Mouse (Mus musculus) adrenal gland (tissue): ENCODE data around the gene Foxred1.

Source experiments
- intact Hi-C: fragments of 180-260 bp; cut with DNase I; formaldehyde crosslinking; loops from one replicate; pipeline ENCODE4 v1.15.1; 2025

Gene Foxred1

GRCm38 (mm10) chr9:35194048-35194447, 16.8 kb downstream of the Foxred1 start:
- intact Hi-C loops, result no loop called here

- intact Hi-C loops, result no loop called here
Measured at GRCm38 (mm10) chr9:35192983-35193542, 17.8 kb downstream of the Foxred1 start.

DNA sequence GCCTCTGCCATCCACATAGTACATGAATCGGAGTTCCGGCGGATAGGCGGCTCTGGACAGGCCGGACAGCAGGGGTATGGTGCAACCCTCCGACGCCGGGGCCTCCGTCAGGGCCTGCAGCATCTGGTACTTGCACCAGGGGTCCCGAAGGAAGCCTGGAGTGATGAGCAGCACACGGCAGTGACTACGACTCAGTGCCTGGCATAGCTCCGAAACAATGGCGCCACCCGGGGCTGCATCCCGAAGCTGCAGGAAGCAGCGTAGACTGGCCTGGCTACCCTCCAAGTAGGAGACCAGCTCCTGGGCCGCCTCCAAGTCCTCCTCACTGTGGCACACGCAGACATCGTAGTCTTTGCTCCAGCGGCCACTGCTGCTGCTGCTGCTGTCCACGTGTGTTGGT, 22.2 kb downstream of the Foxred1 start:
- intact Hi-C loops, result no loop called here

GRCm38 (mm10) chr9:35187351-35187903, 23.4 kb downstream of the Foxred1 start:
- intact Hi-C loops, result no loop called here

GRCm38 (mm10) chr9:35186430-35186829, 24.4 kb downstream of the Foxred1 start:
- intact Hi-C loops, result no loop called here

DNA sequence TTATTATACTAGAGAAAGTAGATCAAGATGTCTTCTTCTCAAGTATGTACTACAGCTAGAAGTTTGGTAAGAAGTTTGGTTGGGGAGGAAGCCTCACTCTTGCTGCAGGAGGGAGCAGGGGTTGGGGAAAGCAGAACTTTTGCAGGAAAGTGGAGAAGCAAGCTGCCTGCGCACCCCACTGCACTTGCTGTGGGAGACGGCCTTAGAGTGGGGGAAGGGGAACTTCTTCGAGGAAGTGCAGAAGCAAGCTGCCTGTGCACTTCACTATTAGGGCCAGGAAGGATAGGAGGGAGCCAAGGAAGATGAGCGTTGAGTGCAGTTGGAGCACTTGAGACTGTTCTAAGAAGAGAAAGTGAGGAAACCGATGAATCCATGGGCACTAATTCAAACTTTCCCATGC, 27.5 kb downstream of the Foxred1 start:
- intact Hi-C loops, result no loop called here

GRCm38 (mm10) chr9:35182832-35183231, 28.0 kb downstream of the Foxred1 start:
- intact Hi-C loops, result no loop called here

DNA sequence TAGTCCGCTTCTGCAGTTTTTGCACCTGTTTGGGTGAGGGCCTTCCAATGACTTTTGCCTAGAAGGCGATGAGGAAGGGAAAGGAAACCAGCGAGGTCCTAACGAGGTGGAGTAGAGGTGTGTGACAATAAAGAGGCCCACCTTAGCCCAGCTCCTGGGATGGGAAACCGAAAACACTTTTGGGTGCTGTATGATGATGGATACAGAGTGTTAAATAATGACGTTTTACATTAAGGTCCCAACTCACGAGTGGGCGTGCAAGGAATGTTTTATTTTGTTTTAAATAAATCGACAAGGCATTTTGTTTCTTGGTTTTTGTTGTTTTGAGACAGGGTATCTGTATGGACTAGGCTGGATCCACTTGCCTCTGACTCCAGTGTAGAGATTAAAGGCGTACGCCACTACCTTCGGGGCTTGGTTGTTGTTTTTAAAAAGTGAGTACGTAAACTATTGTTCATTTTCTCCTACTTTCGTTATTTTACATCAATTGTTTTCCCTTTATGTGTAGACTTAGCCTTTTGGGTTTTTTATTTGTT, 34.7 kb downstream of the Foxred1 start:
- intact Hi-C loops, result no loop called here

DNA sequence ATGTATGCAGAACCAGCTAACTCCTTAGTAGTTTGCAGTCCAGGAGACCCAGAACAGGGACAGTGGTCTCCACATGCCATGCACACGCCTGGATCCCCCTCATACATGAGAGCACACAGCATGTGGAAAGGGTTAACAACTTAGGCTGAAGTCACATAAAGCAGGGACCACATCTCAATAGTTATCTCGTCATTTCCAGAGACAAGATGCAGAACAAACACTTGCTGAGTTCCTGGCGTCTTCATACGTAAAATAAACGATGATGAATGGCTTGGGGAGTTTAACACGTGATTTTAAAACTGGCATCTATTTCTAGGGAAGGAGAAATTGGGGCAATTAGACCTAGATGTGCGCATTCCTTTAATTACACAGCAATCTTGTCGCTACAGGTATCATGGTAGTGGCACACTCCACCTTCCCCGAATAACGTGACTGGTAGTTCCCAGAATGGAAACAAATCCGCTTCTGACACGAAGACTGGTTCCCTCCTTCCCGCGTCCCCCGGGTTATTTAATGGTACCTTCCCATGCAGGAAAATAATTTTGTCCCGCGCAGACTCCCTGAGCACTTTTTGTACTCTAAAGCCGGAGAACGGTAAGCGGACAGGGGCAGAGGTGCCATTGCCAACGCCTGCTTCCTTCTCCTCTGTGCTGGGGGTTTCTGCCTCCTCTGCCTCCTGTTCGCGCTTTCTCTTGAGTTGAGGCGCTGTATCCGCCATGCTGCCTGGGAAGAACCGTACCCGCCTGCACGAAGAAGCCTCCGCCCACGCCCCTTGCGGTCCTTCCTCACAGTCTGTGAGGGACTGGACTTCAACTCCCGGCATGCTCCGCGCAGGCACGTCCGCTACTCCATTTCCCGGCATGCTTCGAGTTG, 35.4 kb downstream of the Foxred1 start, which contains the start of gene Dcps:
TSS of gene Dcps (minus strand) at position 811 of the 873 bp plus-strand sequence.
- intact Hi-C loops, result no loop called here

- intact Hi-C loops, result no loop called here
Measured at GRCm38 (mm10) chr9:35173331-35173730, 37.5 kb downstream of the Foxred1 start.

- intact Hi-C loops, result no loop called here
Measured at GRCm38 (mm10) chr9:35170071-35170470, 40.8 kb downstream of the Foxred1 start.

DNA sequence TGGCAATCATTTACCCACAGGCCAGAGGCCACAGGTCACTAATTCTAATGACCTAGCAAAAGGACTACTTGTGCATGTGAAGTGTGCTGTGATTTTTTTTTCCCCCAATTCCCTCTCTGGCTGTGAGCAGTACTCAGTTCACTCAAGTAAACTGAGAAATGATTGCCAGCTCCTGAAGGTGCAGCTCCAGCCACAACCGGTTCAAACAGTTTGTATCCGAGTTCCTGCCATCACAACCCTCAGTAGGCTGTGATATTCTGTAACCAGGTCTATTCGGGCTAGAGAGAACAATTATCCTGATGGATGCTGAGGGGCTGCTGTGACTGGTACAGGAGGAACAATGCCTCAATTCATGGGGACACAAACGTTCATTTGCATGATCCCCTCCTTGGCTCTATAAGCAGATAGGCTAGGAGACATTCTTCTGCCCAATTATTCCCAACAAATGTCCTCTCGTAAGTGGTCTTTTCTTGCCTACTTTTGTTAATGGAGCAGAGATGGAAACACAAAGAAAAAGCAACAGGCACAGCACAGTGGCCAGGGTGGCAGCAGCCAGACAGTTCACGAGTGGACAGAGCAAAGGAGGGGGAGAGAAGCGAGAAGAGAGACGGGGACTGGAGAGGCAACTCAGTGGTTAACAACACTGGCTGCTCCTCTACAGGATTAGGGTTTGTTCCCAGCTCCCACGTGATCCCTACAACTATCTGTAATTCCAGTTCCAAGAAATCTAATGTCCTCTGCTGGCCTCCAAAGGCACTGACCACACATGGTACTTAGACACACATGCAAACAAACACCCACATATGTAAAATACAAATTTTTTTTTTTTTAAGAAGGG, 43.8 kb downstream of the Foxred1 start:
- intact Hi-C loops, result loop anchor here (1.0 to 5.0 kb wide), 2 partner anchors 136 to 670 kb away; no protein-coding TSS in a partner anchor

DNA sequence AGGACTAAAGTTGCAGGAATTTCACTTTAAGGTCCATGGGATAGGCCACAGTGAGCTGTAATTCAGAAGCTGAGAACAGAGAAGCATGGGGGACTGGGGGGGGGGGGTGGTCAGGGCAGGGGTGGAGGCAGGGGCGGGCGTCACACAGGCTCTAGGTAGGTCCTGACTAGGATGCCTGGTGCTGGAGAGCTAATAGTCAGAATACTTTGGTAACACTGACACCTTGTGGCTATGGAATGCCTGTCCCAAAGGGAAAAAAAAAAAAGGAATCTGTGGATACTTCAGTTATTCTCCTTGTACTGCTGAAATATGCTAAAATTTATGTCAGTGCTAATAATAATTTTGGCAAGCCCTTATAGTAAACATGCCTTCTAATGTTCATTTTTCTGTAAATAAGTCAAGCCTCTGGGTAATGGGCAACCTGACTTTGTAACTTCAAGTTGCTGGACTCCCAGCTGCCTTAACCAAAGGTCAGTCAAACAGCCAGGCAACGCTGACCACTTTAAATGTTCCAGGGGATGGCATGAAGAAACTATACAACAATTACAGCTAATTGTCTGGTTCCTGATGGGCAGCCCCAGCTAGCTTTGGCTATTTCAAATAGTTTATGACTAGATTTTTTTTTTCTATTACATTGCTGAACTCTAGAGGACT, 44.6 kb downstream of the Foxred1 start:
- intact Hi-C loops, result loop anchor here (1.0 to 5.0 kb wide), 2 partner anchors 135 to 669 kb away; no protein-coding TSS in a partner anchor

GRCm38 (mm10) chr9:35164142-35164874, 46.5 kb downstream of the Foxred1 start:
- intact Hi-C loops, result loop anchor here (5.0 kb wide), 1 partner anchor 47 kb away; the partner anchor contains the start of gene St3gal4

DNA sequence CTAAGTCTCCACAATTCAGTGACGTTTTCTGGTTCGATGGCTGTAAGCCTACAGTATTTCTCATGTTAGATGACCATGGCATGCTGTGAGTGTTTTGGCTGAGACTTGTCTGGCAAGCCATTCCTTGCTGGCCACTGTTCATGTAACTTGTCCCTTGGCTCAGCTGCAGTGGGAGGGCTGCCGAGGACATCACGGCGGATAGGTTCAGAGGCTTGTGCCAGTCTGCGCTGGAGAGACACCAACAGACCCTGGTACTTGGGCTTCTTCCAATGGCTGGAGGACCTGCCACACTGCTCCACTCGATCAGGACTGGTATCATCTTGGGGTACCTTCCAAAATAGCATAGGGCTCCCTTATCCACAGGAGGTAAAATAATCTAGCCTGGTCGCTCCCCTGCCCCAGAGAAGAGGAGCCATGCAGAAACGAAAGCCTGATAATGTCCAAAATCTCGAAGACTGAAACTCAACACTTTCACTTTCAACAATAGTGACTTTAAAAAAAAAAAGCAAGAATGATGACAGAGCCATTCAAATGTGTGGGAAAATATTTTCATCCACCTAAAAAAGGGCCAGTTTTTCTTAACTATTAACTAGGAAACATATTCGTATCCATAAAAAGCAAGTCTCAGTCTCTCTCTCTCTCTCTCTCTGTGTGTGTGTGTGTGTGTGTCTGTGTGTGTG, 47.7 kb downstream of the Foxred1 start:
- intact Hi-C loops, result loop anchor here (5.0 kb wide), 1 partner anchor 46 kb away; the partner anchor contains the start of gene St3gal4

DNA sequence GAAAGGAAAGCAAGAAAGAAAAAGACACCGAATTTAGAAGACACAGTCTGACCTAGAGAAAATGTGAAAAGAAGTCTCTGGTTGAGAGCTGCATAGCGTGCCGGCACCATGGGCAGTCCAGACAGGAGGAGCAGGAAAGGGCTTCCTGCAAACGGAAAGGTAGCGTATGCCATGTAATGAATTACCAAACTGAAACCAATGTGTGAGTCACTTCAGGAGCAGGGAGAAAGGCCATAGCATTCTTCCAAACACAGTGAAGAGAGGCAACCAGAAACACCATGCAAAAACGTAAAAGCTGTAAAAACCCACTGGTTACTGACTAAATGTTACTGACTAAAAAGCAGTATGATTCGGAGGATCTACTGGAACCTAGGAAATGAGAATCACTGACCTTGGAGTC, 49.1 kb downstream of the Foxred1 start:
- intact Hi-C loops, result loop anchor here (5.0 kb wide), 1 partner anchor 44 kb away; the partner anchor contains the start of gene St3gal4

- intact Hi-C loops, result loop anchor here (5.0 kb wide), 1 partner anchor 43 kb away; the partner anchor contains the start of gene St3gal4
Measured at GRCm38 (mm10) chr9:35160662-35161061, 50.2 kb downstream of the Foxred1 start.

DNA sequence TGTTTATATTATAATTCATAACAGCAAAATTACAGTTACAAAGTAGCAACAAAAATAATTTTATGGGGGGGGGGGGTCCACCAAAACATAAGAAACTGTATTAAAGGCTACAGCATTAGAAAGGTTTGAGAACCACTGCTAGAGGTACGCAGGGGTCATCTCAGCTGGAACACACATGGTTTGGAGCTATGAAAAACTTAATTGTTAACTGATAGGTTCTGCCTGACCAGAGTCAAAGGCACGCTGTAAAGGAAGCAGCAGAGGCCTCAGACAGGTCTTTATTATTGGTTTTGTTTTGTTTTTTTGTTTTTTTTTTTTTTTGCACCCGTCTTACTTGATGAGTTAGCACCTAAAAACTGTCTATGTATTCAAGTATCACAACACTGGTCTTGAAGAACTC, 52.4 kb downstream of the Foxred1 start:
- intact Hi-C loops, result no loop called here

DNA sequence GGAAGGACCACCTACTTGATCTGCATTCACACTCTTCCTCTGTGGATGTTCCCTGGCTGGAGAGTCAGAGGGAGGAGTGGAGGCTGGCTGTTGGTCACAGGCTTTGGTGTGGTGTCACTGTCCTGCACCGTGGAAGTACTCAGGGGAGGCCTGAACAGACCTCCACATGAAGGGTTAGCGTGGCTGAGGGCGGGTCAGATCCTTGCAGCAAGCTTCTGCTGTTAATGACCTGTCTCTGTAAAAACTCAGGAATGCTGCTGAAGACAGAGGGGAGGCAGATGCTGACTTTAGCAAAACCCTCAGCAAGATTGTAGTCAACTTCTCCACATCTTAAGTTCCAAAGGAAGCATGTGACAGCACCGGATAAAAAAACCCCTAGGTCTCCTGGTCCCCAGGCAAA, 54.0 kb downstream of the Foxred1 start:
- intact Hi-C loops, result no loop called here
